Mouse (Mus musculus) heart, embryonic 11.5 days (tissue): Measurements from ENCODE around the gene Astn2. TPM values are rescaled to one million over a fixed set of nuclear protein-coding genes. Genes with fewer than 3 reads are reported as not detected.
A peak's percentile ranks its signal among the peaks of the same experiment; 100 is the strongest.

Experiments
- ATAC-seq: fragments of 200-750 bp; cut with Nextera tagmentation; replicated peaks from 2 replicates; pipeline ENCODE4 v1.8.0; 2017; ENCODE audit warnings: moderate library complexity; ENCODE audit not compliant: insufficient number of reproducible peaks, low FRiP score, low TSS enrichment
- H3K27ac ChIP-seq: fragments of 300-500 bp; sonication (generic); 2 replicates; pipeline ENCODE4 v1.5.1; 2014; ENCODE audit warnings: mild to moderate bottlenecking, low read depth, low read length
- H3K27me3 ChIP-seq: fragments of 300-500 bp; sonication (generic); 2 replicates; pipeline ENCODE4 v1.6.1; 2014; ENCODE audit warnings: mild to moderate bottlenecking, low read length, mixed read lengths; ENCODE audit not compliant: control insufficient read depth, insufficient read depth
- H3K36me3 ChIP-seq: fragments of 300-500 bp; sonication (generic); 2 replicates; pipeline ENCODE4 v1.6.1; 2014; ENCODE audit warnings: mild to moderate bottlenecking, low read length, moderate library complexity, mixed read lengths; ENCODE audit not compliant: control insufficient read depth, insufficient read depth
- H3K4me1 ChIP-seq: fragments of 300-500 bp; sonication (generic); 2 replicates; pipeline ENCODE4 v1.6.1; 2014; ENCODE audit warnings: low read length; ENCODE audit not compliant: control insufficient read depth, insufficient read depth
- H3K4me2 ChIP-seq: fragments of 300-500 bp; sonication (generic); 2 replicates; pipeline ENCODE4 v1.6.1; 2014; ENCODE audit warnings: mild to moderate bottlenecking, moderate library complexity
- H3K4me3 ChIP-seq: fragments of 300-500 bp; sonication (generic); 2 replicates; pipeline ENCODE4 v1.5.1; 2014; ENCODE audit warnings: low read depth, low read length
- H3K9ac ChIP-seq: fragments of 300-500 bp; sonication (generic); 2 replicates; pipeline ENCODE4 v1.6.1; 2014; ENCODE audit warnings: mild to moderate bottlenecking, low read depth, low read length, moderate library complexity
- H3K9me3 ChIP-seq: fragments of 300-500 bp; sonication (generic); replicated peaks from 2 replicates; pipeline ENCODE4 v1.6.1; 2016; ENCODE audit warnings: low read length; ENCODE audit not compliant: control insufficient read depth
- WGBS: fragments of 180-500 bp; shearing (Covaris S2); extraction: QIAGEN DNeasy Blood & Tissue Kit; methylation state at CpG from one replicate; pipeline ENCODE4 v1.1.7; 2014; ENCODE audit not compliant: insufficient replicate concordance; 5-methylcytosine and 5-hydroxymethylcytosine counted together
- polyA plus RNA-seq: library from polyadenylated mRNA; unstranded; fragments of >200 nt; fragmentation: Nextera tagmentation; extraction: Ambion mirVana; gene quantifications from 2 replicates; pipeline ENCODE4 v1.2.1, GENCODE M21; 2014

The Astn2 gene
- polyA plus RNA-seq, 1 experiment from 2014 or later, result 0.14 TPM

- no peaks in the 10 kb centered on the region for H3K36me3 ChIP-seq
- ATAC-seq, result no peak
- WGBS, result 6% methylated on average over 5 of the region's 5 CpGs
- H3K9me3 ChIP-seq, result no peaks in the 10 kb centered on the region
- H3K4me3 ChIP-seq, result no peak overlapping the region
- no peak overlapping the region for H3K27ac ChIP-seq
- no peak overlapping the region for H3K9ac ChIP-seq
- peak overlapping the region; percentile 37 for H3K4me2 ChIP-seq
- no peaks in the 10 kb centered on the region for H3K4me1 ChIP-seq
- no peaks in the 10 kb centered on the region for H3K27me3 ChIP-seq
Measured at GRCm38 (mm10) chr4:65678929-65679328, 725.5 kb downstream of the Astn2 start.

GRCm38 (mm10) chr4:65678495-65678894, 725.9 kb downstream of the Astn2 start:
- no peak for ATAC-seq
- 49% methylated on average over 5 of the region's 5 CpGs for WGBS

GRCm38 (mm10) chr4:65674267-65674978, 730.0 kb downstream of the Astn2 start:
- ATAC-seq, result no peak
- no peak overlapping the region for H3K9ac ChIP-seq
- H3K36me3 ChIP-seq, result no peaks in the 10 kb centered on the region
- no peak overlapping the region for H3K4me3 ChIP-seq
- H3K4me2 ChIP-seq, result no peak overlapping the region
- 81% methylated on average over 4 of the region's 4 CpGs for WGBS
- H3K9me3 ChIP-seq, result no peaks in the 10 kb centered on the region
- H3K27ac ChIP-seq, result no peak overlapping the region
- H3K4me1 ChIP-seq, result no peaks in the 10 kb centered on the region
- no peaks in the 10 kb centered on the region for H3K27me3 ChIP-seq

More at GRCm38 (mm10) chr4:65678495-65678894, 725.9 kb downstream of the Astn2 start:
- H3K36me3 ChIP-seq, result no peaks in the 10 kb centered on the region
- no peaks in the 10 kb centered on the region for H3K27me3 ChIP-seq
- H3K4me3 ChIP-seq, result no peak overlapping the region
- H3K9me3 ChIP-seq, result no peaks in the 10 kb centered on the region
- H3K4me2 ChIP-seq, result peak overlapping the region; percentile 37
- H3K9ac ChIP-seq, result no peak overlapping the region
- no peak overlapping the region for H3K27ac ChIP-seq
- H3K4me1 ChIP-seq, result no peaks in the 10 kb centered on the region

- Histone ChIP-seq H3K36me3 (no peaks in the 10 kb centered on the region), H3K9me3 (no peaks in the 10 kb centered on the region), H3K9ac (no peak overlapping the region), H3K4me2 (no peak overlapping the region), H3K27ac (no peak overlapping the region), H3K4me1 (no peaks in the 10 kb centered on the region), H3K27me3 (no peaks in the 10 kb centered on the region), H3K4me3 (no peak overlapping the region)
- WGBS, result 75% methylated on average over 4 of the region's 4 CpGs
- no peak for ATAC-seq
Measured at GRCm38 (mm10) chr4:65673418-65673933, 730.9 kb downstream of the Astn2 start.

- no peak for ATAC-seq
- no peaks in the 10 kb centered on the region for H3K36me3 ChIP-seq
- H3K9ac ChIP-seq, result no peak overlapping the region
- H3K4me3 ChIP-seq, result no peak overlapping the region
- H3K4me2 ChIP-seq, result no peak overlapping the region
- WGBS, result 41% methylated on average over 2 of the region's 2 CpGs
- no peak overlapping the region for H3K27ac ChIP-seq
- no peaks in the 10 kb centered on the region for H3K4me1 ChIP-seq
- no peaks in the 10 kb centered on the region for H3K9me3 ChIP-seq
- H3K27me3 ChIP-seq, result no peaks in the 10 kb centered on the region
Measured at GRCm38 (mm10) chr4:65672294-65672693, 732.1 kb downstream of the Astn2 start.

GRCm38 (mm10) chr4:65671585-65672184, 732.7 kb downstream of the Astn2 start:
- H3K9me3 ChIP-seq, result no peaks in the 10 kb centered on the region
- H3K27ac ChIP-seq, result no peak overlapping the region
- H3K27me3 ChIP-seq, result no peaks in the 10 kb centered on the region
- no peaks in the 10 kb centered on the region for H3K36me3 ChIP-seq
- 48% methylated on average over 6 of the region's 6 CpGs for WGBS
- H3K4me2 ChIP-seq, result no peak overlapping the region
- no peaks in the 10 kb centered on the region for H3K4me1 ChIP-seq
- no peak for ATAC-seq
- H3K9ac ChIP-seq, result no peak overlapping the region
- no peak overlapping the region for H3K4me3 ChIP-seq

GRCm38 (mm10) chr4:65667030-65667610, 737.3 kb downstream of the Astn2 start:
- H3K4me3 ChIP-seq, result no peak overlapping the region
- H3K9me3 ChIP-seq, result no peaks in the 10 kb centered on the region
- H3K4me1 ChIP-seq, result no peaks in the 10 kb centered on the region
- H3K27ac ChIP-seq, result no peak overlapping the region
- no peak for ATAC-seq
- H3K4me2 ChIP-seq, result no peak overlapping the region
- H3K36me3 ChIP-seq, result no peaks in the 10 kb centered on the region
- 81% methylated on average over 5 of the region's 5 CpGs for WGBS
- no peaks in the 10 kb centered on the region for H3K27me3 ChIP-seq
- no peak overlapping the region for H3K9ac ChIP-seq

- H3K4me3 ChIP-seq, result no peak overlapping the region
Measured at GRCm38 (mm10) chr4:65663176-65663575, 741.2 kb downstream of the Astn2 start.

More at GRCm38 (mm10) chr4:65663176-65663575, 741.2 kb downstream of the Astn2 start:
- ATAC-seq, result no peak
- Histone ChIP-seq H3K36me3 (no peaks in the 10 kb centered on the region), H3K9me3 (no peaks in the 10 kb centered on the region), H3K27me3 (no peaks in the 10 kb centered on the region), H3K9ac (no peak overlapping the region), H3K4me1 (no peaks in the 10 kb centered on the region), H3K27ac (no peak overlapping the region), H3K4me2 (no peak overlapping the region)
- WGBS, result 75% methylated on average over 6 of the region's 6 CpGs
